Mouse (Mus musculus) intestine, embryonic 15.5 days (tissue): ENCODE data around the gene Hmgb1. TPM values are rescaled to one million over a fixed set of nuclear protein-coding genes. Genes with fewer than 3 reads are reported as not detected.

Experiments
- ATAC-seq: fragments of 200-750 bp; cut with Nextera tagmentation; 2 replicates; pipeline ENCODE4 v1.8.0; 2017; ENCODE audit warnings: moderate TSS enrichment, moderate library complexity
- H3K27ac ChIP-seq: fragments of 300-500 bp; sonication (generic); 2 replicates; pipeline ENCODE4 v1.5.1; 2015; ENCODE audit warnings: mild to moderate bottlenecking, inconsistent platforms
- H3K27me3 ChIP-seq: fragments of 300-500 bp; sonication (generic); replicated peaks from 2 replicates; pipeline ENCODE4 v1.6.1; 2015; ENCODE audit warnings: inconsistent platforms
- H3K36me3 ChIP-seq: fragments of 300-500 bp; sonication (generic); 2 replicates; pipeline ENCODE4 v1.6.1; 2015; ENCODE audit warnings: inconsistent platforms
- H3K4me1 ChIP-seq: fragments of 300-500 bp; sonication (generic); replicated peaks from 2 replicates; pipeline ENCODE4 v1.6.1; 2015; ENCODE audit warnings: inconsistent platforms
- H3K4me2 ChIP-seq: fragments of 300-500 bp; sonication (generic); replicated peaks from 2 replicates; pipeline ENCODE4 v1.6.1; 2015; ENCODE audit warnings: mild to moderate bottlenecking, inconsistent platforms
- H3K4me3 ChIP-seq: fragments of 300-500 bp; sonication (generic); replicated peaks from 2 replicates; pipeline ENCODE4 v1.5.1; 2015; ENCODE audit warnings: inconsistent platforms
- H3K9ac ChIP-seq: fragments of 300-500 bp; sonication (generic); 2 replicates; pipeline ENCODE4 v1.6.1; 2015; ENCODE audit warnings: inconsistent platforms
- H3K9me3 ChIP-seq: fragments of 300-500 bp; sonication (generic); 2 replicates; pipeline ENCODE4 v1.6.1; 2016; ENCODE audit warnings: inconsistent platforms
- WGBS: fragments of 180-500 bp; shearing (Covaris S2); methylation state at CpG from one replicate; pipeline ENCODE4 v1.1.7; 2015; 5-methylcytosine and 5-hydroxymethylcytosine counted together
- polyA plus RNA-seq: library from polyadenylated mRNA; unstranded; fragments of >200 nt; fragmentation: Nextera tagmentation; extraction: Ambion mirVana; gene quantifications from 2 replicates; pipeline ENCODE4 v1.2.1, GENCODE M21; 2015

The Hmgb1 gene
- polyA plus RNA-seq, 1 experiment from 2014 or later: 1,306 TPM

DNA sequence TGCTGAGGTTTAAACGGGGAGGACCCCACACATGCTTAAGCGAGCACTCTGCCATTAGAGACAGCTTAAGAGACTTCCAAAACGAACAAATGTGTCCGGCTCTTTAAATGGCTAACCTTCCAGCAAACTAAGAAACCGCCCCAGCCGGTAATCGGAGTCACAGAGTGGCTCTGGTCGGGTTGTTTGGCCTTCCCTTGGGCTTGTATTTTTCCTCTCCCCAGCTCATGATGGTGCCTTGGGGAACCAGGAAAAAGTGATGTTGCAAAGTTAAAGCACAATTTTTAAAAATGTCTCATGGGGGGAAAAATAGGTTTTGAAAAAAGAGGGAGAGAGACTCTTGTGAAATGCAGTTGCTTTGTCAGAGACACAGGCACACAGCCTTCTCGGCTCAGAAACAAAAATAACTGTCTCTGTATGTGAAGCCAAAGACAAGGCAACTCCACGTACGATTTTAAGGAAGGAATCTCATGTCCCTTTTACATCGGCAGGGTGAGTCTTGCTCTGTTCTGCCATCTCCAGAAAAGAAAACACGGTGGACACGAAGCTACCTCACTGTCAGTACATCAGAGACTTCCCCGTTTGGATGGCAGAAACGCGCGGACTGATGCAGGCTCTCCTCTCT, 164.1 kb downstream of the Hmgb1 start:
- Histone ChIP-seq H3K4me3 (no peak overlapping the region), H3K27me3 (no peaks in the 10 kb centered on the region), H3K9me3 (no peaks in the 10 kb centered on the region), H3K9ac (no peak overlapping the region), H3K27ac (no peak overlapping the region), H3K36me3 (no peaks in the 10 kb centered on the region), H3K4me2 (peak overlapping the region; percentile 36), H3K4me1 (peaks cover 6% of the 10 kb centered on the region; the same call in 1 of the 2 replicates)
- WGBS: 45% methylated on average over 18 of the region's 18 CpGs
- no peak for ATAC-seq

DNA sequence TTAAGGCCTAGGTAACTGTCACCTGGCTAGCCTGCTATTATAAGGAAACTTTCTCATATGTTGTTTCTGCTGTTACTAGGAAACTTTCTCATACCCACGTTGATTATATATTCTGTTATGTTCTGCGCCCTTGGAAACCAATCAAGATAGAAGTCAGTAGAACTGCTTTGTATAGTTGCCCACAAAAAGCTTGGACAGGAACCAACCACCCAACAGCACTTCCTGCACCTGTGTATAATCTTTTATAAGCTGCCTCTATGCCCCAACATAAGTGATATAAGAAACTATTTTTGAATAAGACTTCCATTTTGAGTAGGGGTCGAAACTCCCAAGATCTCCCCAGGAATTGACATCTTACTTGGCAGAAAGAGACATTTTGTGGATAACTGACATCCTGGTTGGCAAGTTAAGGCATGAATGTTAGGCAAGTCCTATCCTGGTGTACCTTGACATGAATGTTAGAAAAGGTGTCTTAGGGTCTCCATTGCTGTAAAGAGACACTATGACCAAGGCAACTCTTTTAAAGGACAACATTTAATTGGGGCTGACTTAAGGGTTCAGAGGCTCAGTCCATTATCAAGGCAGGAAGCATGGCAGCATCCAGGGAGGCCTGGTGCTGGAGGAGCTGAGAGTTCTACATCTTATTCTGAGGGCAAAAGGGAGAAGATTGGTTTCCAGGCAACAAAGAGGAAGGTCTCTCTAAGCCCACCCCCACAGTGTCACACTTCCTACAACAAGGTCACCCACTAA, 166.4 kb downstream of the Hmgb1 start:
- Histone ChIP-seq H3K27me3 (no peaks in the 10 kb centered on the region), H3K27ac (no peak overlapping the region), H3K4me1 (peaks cover 10% of the 10 kb centered on the region), H3K36me3 (no peaks in the 10 kb centered on the region), H3K9me3 (no peaks in the 10 kb centered on the region), H3K9ac (no peak overlapping the region), H3K4me2 (no peak overlapping the region), H3K4me3 (no peak overlapping the region)
- ATAC-seq: no peak
- 81% methylated on average over 3 of the region's 3 CpGs for WGBS

DNA sequence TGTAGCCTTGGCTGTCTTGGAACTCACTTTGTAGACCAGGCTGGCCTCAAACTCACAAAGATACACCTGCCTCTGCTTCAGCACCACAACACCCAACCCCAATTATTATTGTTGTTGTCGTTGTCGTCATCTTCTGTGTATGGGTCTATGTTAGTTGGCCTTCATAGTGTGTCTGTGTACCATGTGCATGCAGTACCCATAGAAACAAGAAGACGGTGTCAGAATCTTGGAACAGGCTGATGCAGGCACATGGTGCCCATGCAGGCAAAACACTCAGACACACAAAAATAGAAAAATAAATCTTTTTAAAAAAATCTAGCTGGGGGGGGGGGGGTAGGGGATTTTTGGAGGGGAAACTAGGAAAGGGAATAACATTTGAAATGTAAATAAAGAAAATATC, 167.1 kb downstream of the Hmgb1 start:
- Histone ChIP-seq H3K9ac (no peak overlapping the region), H3K36me3 (no peaks in the 10 kb centered on the region), H3K4me2 (no peak overlapping the region), H3K27me3 (no peaks in the 10 kb centered on the region), H3K4me3 (no peak overlapping the region), H3K27ac (no peak overlapping the region), H3K4me1 (peaks cover 10% of the 10 kb centered on the region), H3K9me3 (no peaks in the 10 kb centered on the region; the same call in 1 of the 2 replicates)
- no peak for ATAC-seq
- 93% methylated on average over 3 of the region's 3 CpGs for WGBS

DNA sequence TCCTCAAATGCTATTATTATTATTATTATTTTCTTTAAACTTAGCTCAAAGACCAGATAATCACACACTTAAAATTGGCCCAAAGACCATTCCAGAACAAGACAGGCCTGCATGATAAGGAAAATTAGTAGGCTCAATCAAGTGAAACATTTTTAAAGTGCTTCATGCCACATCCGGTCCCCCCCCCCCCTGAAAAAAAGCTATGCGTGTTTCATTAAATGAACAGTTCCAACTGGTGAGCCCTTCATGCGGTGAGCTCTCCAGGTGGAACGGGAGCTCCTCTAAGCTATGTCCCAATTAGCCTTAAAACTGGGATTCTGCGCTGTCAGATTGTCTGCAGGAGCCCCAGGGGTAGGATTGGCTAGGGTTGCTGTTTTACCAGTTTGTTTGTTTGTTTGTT, 168.0 kb downstream of the Hmgb1 start:
- Histone ChIP-seq H3K9me3 (no peaks in the 10 kb centered on the region; the same call in 1 of the 2 replicates), H3K9ac (no peak overlapping the region), H3K27ac (no peak overlapping the region), H3K27me3 (no peaks in the 10 kb centered on the region), H3K4me1 (peaks cover 10% of the 10 kb centered on the region), H3K4me2 (peak overlapping the region; percentile 89), H3K4me3 (no peak overlapping the region; the same call in 1 of the 2 replicates), H3K36me3 (no peaks in the 10 kb centered on the region)
- WGBS: 71% methylated on average over 5 of the region's 5 CpGs
- ATAC-seq: no peak

DNA sequence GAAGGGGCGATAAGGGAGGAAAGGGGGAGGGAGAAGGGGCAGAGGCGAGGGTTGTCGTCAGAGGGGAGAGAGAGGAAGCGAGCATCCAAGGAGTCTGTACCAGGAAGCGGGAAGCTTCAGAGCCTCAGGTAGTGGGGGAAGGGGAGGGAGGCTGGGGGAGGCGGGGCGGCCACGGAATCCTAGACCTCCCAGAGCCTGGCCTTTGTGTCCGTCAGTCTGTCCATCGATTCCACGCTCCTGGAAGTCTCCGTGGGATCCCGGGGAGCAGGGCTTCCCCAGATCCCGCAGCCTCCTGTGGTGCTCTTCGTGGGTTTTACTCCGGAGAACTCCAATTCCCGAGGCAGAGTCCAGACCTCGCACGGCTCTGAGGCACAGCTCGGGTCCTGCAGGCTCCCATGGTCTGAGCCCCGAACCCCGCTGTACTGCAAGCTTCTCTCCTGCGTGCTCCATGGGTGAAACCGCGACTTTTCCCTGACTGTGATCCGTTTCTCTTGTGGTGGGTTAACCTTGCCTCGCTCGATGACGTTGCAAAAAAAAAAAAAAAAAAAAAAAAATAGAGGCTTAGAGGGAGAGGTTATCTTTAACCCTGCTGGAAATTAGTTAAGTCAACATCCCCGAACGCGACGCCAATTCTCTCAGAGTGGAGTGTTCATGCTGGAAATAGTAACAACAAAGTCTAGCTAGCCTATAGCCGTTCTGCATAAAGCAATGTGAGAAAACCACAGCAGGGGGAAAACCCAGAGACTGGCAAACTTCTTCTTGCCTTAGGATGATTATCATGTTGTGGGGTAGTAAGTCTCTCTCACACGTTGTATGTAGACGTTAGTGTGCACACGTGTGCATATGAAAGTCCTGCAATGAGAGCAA, 168.7 kb downstream of the Hmgb1 start:
- Histone ChIP-seq H3K27ac (no peak overlapping the region), H3K36me3 (no peaks in the 10 kb centered on the region), H3K4me2 (peak overlapping the region; percentile 89), H3K9ac (peak overlapping the region; percentile 59), H3K27me3 (no peaks in the 10 kb centered on the region), H3K9me3 (no peaks in the 10 kb centered on the region; the same call in 1 of the 2 replicates), H3K4me1 (peaks cover 7% of the 10 kb centered on the region), H3K4me3 (peak overlapping the region; percentile 48)
- peak; percentile 86 for ATAC-seq
- 2% methylated on average over 36 of the region's 37 CpGs for WGBS

DNA sequence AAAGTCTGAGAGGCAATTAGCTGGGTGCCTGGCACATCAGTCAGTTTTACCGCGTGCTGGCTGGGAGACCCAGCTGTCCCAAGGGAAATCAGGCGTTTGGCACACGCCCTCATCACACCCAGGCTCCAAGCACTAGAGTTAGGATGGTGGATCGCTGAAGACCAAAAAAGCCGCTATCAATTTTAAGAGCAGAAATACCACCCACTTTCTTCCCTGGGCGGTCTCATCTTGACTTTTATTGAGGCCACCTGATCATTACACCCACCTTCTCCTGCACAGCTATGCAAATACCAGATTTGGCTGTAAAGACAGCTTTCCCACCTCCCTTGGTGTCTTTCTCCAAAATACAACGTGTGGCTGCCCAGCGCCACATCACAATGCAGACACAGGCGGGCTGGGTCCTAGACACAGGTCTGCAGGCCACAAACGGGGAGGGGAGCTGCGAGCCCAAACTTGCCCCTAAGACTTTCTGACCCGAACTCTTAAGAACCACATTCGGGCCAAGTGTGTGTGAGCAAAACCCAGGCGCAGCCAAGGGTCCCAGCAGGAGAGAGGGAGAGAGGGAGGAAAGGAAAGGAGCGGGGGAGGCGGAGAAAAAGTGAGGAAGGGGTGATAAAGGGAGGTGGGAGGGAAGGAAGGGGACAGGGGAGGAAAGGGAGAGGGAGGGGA, 169.6 kb downstream of the Hmgb1 start:
- H3K4me1 ChIP-seq: peaks cover 7% of the 10 kb centered on the region
- H3K27me3 ChIP-seq: no peaks in the 10 kb centered on the region
- 24% methylated on average over 17 of the region's 17 CpGs for WGBS
- no peak overlapping the region for H3K27ac ChIP-seq
- H3K9ac ChIP-seq: no peak overlapping the region
- ATAC-seq: peak; percentile 21
- no peaks in the 10 kb centered on the region for H3K36me3 ChIP-seq
- H3K4me3 ChIP-seq: peak overlapping the region; percentile 48
- H3K4me2 ChIP-seq: peak overlapping the region; percentile 89
- H3K9me3 ChIP-seq: no peaks in the 10 kb centered on the region; the same call in 1 of the 2 replicates

DNA sequence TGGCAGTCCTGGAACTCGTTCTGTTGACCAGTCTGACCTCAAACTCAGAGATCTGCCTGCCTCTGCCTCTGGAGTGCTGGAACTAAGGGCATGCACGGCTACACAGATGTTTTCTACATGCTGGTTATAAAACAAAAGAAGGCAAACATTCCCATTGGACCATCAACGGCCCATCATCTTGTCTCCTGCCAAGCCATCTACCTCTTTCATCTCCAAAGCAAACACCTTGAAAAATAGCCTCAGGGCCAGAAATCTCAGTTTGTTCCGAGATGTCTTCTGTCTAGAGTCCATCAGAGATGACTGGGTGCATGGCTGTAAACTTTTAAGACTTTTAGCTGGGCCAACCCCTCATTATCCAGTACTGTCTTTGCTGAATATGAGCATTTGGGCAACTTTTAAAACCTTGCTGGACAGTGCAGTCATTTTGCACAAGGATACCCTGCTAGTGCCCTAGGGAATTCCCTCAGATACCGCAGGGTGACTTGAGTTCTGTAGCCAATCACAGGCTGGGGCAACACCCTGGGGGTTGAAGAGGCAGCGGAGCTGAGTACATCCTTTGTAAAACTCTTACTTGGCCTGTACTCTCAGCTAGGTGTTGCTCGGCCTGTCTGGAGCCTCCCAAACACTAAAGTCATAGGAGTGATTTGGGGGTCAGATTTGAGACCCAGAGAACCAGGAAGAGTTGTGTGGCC, 170.3 kb downstream of the Hmgb1 start:
- H3K4me2 ChIP-seq: peak overlapping the region; percentile 89; the same call in 1 of the 2 replicates
- H3K27me3 ChIP-seq: no peaks in the 10 kb centered on the region
- no peaks in the 10 kb centered on the region; the same call in 1 of the 2 replicates for H3K9me3 ChIP-seq
- H3K9ac ChIP-seq: no peak overlapping the region
- 79% methylated on average over 7 of the region's 7 CpGs for WGBS
- H3K36me3 ChIP-seq: no peaks in the 10 kb centered on the region
- no peak overlapping the region for H3K27ac ChIP-seq
- no peak overlapping the region for H3K4me3 ChIP-seq
- ATAC-seq: no peak
- H3K4me1 ChIP-seq: peaks cover 7% of the 10 kb centered on the region

DNA sequence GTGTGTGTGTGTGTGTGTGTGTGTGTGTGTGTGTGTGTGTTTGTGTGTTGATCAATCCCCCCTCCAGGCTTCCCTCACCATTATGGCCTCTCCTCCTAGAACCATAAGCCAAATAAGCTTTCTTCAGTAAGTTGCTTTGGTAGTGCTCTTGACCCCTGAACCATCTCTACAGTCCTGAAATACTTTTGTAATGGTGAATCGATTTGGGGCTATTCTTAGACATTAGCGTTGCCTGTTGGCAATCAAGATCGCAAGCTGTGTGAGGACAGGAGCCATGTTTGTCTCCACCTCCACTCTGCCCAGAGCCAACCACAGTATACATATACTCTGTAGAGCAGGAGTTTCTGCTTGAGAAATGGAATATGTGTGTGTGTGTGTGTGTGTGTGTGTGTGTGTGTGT, 175.2 kb downstream of the Hmgb1 start:
- Histone ChIP-seq H3K36me3 (no peaks in the 10 kb centered on the region), H3K4me3 (no peak overlapping the region), H3K27me3 (no peaks in the 10 kb centered on the region), H3K4me2 (no peak overlapping the region), H3K4me1 (peaks cover 15% of the 10 kb centered on the region; the same call in 1 of the 2 replicates), H3K9ac (no peak overlapping the region), H3K27ac (no peak overlapping the region), H3K9me3 (no peaks in the 10 kb centered on the region; the same call in 1 of the 2 replicates)
- no peak for ATAC-seq
- 77% methylated on average over 3 of the region's 3 CpGs for WGBS

DNA sequence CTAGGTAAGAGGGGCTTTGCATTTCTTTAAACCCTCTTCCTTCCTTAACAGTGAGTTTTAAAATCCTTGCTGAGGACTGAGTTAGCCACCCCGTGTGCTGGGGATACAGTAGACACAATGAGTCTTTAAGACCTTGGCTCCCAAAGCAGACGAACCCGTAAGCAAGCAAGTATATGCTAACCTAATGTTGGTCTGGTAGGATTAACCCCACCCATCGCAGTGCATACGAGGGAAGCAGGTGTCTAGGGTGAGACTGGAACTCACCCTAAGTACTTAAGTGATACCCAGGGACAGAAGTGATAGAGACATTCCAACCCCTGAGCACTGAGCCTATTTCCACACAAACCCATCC, 177.0 kb downstream of the Hmgb1 start:
- Histone ChIP-seq H3K27ac (peak overlapping the region; percentile 58), H3K36me3 (no peaks in the 10 kb centered on the region), H3K4me1 (peaks cover 22% of the 10 kb centered on the region; the same call in 1 of the 2 replicates), H3K27me3 (no peaks in the 10 kb centered on the region), H3K4me2 (peak overlapping the region; percentile 70), H3K9me3 (no peaks in the 10 kb centered on the region), H3K9ac (no peak overlapping the region), H3K4me3 (no peak overlapping the region)
- ATAC-seq: no peak
- 52% methylated on average over 5 of the region's 5 CpGs for WGBS

DNA sequence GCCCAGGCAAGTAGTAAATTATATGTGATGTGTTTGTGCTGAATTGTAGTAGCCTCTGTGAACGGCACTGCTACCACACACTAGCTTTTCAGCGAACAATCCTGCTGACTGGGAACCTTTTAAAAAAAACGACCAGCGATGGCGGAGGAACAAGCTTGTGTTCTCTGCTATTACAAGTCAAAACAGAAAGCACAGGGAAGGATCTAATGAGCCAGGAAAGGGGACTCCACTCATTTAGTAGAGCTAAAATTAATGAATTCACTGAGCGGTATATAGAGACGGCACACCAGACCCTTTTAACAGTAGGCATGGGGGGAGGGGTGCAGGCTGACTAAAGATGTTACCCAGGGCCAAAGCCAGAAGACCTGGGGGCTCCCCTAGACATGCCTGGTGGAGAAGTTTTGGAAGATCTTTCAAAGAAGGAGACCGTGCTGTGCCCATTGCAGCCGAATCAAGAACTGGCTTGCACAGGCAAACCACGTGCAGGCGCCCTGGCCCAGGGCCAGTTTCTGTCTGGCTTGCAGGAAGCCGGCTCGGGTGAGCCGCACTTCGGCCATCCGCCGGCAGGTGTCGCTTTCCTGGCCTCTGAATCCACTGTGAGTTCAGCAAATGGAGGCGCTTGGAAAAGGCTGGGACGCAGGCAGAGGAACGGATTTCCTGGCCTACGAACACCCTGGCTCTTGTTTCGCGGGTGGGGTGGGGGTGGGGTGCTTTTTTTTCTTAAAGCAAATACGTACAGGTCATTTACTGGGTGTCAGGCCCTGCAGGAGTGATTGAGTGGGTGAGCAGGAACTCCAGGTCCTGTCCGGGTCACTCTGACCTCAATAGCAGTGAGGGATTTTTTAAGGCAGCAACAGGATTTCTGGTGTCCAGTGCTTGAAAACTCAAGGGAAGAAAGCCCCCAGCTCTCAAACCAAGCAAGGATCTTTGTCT, 177.7 kb downstream of the Hmgb1 start:
- H3K27me3 ChIP-seq: no peaks in the 10 kb centered on the region
- peaks cover 22% of the 10 kb centered on the region; the same call in 1 of the 2 replicates for H3K4me1 ChIP-seq
- H3K36me3 ChIP-seq: no peaks in the 10 kb centered on the region
- H3K27ac ChIP-seq: peak overlapping the region; percentile 58
- H3K4me2 ChIP-seq: peak overlapping the region; percentile 70
- H3K9me3 ChIP-seq: no peaks in the 10 kb centered on the region
- H3K9ac ChIP-seq: 0 out of 2 replicates have a peak overlapping the region, but pooled peaks have one; percentile 10
- peak; percentile 90 for ATAC-seq
- H3K4me3 ChIP-seq: peak overlapping the region; percentile 30
- WGBS: 8% methylated on average over 26 of the region's 26 CpGs
